Mouse (Mus musculus): ENCODE data around the gene Alpl.

Gene Alpl

GRCm38 (mm10) chr4:137795611-137796557, at the start of gene Alpl:
Gene Alpl (minus strand): TSS chr4:137796384.
- peak; percentile 43 to 45 for DNase-seq (ENCODE audit: low spot score in 2 of 2)

DNA sequence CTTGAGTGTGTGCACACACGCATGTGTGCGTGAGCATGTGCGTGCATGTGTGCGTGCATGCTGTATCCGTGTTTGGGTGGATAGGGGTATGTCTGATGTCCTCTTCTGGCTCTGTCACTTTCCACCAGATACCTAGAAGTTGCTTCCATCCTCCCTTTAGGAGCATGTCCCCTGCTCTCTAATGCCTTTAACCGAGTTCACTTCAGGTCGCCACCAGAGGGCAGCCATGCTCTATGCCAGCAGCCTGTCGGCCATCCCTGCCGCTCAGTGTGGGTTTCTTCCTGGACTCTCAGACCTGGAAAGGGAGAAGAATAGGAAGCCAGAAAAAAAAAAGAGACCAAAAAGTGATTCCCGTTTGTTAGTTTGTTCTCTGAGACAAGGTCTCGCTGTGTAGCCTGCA, 48.5 kb upstream of the Alpl start:
- peak in 1 of 2 experiments; percentile 69 for DNase-seq (ENCODE audit: low spot score in 2 of 2)

DNA sequence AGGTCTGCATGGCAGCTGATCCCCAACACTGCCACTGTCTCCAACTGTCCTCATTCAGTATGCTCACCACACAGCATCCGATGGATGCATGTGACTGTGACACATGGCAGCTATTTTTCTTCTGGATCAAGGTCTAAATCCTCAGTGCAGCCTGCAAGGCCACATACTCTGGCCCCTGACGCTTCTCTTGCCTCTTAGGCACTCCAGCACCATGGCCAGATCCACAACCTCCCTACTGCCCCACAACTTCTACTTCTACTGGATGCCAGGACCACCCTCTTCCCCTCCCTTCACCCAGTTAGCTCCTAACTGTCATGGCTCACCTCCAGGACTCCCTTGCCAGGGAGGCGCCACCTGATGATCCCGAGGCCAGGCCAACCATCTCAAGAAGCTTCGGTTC, 43.3 kb upstream of the Alpl start:
- no peak for DNase-seq (ENCODE audit: low spot score in 2 of 2)

DNA sequence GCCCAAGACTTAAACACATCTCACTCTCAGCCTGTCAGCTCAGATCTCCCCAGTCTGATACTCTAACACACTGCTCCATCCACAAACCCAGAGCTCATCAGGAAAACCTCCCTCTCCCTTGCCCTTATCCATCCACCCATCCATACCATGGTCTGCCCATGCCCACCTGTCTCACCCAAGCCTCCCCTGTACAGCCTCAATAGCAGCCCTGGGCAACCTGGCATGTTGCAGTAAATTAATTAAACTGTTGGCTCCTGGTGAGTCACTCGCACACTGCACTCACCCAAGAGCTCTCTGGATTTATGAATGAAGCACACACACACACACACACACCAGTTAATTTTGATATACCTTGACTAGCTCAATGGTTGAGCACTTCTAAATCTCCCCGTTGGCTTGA, 42.6 kb upstream of the Alpl start:
- no peak for DNase-seq (ENCODE audit: low spot score in 2 of 2)

- DNase-seq (ENCODE audit: low spot score in 2 of 2) = no peak
Measured at GRCm38 (mm10) chr4:137837792-137838191, 41.6 kb upstream of the Alpl start.

DNA sequence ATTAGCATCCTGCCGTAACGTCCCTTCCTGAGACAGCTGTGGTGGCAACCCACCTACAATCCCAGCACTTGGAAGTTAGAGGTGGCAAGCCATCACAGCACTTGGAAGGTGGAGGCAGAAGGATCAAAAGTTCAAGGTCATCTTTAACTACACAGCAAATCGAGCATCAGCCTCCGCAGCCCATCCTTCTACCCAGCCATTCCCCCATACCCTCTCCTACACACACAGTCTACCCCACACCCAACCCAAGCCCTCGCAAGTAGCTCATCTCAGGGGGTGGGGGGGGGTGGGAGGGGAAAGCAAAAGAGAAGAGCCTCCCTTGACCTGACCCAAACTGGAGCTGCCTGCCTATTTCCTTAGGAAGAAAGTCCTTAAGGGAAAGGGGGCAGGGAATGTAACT, 40.6 kb upstream of the Alpl start:
- no peak for DNase-seq (ENCODE audit: low spot score in 2 of 2)

DNA sequence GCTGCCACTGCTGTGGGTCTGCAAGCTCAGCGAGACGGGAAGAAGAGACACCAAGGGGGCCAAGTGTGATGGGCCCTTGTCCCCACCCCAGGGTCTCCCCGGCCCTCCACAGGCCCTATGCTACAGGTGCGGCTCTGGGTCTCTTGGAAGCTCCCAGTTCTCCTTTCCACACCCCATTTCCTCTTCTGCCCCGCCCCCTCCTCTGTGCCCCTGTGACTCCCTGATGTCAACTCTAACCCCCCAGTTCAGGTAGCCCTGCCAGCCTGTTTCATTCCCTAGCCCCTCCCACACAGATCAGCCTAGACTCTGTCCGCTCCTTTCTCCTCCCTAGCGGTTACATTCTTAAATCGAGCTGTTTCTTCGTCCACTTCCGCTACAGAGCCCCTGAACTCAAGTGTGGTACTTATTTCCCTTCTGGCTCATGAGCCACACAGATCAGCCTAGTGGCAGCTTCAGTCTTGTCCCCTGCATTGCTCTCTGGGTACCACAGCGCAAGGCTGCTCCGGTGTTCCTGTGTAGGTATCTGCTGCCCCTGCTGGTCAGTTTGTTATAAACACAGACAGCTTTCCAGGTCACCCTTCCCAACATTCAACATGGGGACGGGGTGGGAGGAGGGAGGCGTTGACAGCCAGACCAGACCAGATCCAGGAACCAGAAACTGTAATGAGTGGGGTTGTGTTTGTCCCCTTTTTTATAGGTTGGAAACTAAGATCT, 39.6 kb upstream of the Alpl start:
- DNase-seq (ENCODE audit: low spot score in 2 of 2) = peak; percentile 71 to 86

- no peak for DNase-seq (ENCODE audit: low spot score in 2 of 2)
Measured at GRCm38 (mm10) chr4:137831598-137831997, 35.4 kb upstream of the Alpl start.

DNA sequence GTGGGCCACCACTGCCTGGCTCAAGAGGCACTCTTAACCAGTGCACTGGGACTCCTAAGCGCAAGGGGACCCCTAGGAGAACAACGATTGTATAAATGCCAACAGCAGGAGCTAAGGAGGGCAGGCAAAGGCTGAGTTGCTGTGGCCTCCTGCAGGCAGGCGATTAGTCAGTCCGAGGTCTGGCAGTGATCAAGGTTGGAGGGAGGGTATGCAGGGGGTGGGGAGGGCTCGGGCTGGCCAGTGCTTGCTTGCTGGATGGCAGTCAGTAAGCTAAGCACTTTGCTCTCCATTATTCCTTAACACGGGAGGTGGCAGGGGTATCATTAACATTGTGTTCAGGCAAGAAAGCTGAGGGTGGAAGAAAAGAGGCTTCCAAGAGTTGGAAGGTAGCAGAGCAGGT, 34.2 kb upstream of the Alpl start:
- DNase-seq (ENCODE audit: low spot score in 2 of 2) = no peak

- no peak for DNase-seq (ENCODE audit: low spot score in 2 of 2)
Measured at GRCm38 (mm10) chr4:137824881-137825280, 28.7 kb upstream of the Alpl start.

DNA sequence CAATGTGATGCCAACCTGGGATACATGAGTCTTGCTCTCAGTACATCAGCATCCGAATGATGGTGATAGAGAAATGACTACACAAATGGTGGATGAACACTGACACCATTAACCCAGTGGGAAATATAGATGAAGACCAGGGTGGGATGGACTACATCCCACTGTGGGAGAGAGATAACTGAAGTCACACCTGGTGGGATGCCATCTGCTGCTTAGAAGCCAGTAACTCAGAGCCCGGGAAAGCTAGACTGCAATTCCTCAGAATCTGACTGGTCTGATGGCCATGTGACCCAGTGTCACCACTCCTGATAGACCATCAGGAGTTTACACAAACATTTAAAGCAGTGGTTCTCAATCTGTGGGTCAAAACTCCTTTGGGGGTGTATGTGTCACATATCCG, 27.4 kb upstream of the Alpl start:
- no peak for DNase-seq (ENCODE audit: low spot score in 2 of 2)

DNA sequence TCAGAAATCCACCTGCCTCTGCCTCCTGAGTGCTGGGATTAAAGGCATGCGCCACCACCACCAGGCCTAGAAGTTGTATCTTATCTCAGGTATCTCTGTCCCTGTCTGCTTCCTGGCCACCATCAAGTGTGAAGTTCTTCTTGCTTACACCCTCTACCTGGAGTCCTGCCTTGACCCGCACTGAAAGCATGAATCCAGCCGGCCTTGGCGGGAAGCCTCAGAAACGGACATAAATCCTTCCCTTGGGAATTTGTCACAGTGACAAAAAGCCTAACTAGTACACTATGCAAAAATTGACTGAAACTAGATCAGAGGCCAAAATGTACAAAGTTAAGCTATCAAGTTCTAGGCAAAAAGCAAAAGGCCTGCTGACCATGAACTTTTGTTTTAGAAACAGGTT, 26.4 kb upstream of the Alpl start:
- no peak for DNase-seq (ENCODE audit: low spot score in 2 of 2)

GRCm38 (mm10) chr4:137820721-137821120, 24.5 kb upstream of the Alpl start:
- no peak for DNase-seq (ENCODE audit: low spot score in 2 of 2)

GRCm38 (mm10) chr4:137819487-137819886, 23.3 kb upstream of the Alpl start:
- no peak for DNase-seq (ENCODE audit: low spot score in 2 of 2)

DNA sequence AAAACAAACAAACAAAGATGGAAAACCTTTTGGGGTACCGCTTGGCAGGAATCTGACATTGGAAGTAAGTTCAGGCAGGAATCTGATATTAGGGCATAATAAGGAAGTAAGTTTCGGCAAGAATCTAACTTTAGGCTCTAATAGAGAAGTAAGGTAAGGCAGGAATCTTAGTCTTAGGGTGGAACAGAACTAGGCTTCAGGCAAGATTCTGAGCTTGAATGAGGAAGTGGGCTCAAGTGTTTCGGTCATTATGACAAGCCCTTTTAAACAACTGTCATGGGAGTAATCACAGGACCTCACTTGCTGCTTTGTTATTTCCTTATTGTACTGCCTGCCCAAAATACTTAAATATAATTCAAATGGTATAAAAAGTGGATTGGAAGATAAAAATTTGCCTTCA, 22.2 kb upstream of the Alpl start:
- DNase-seq (ENCODE audit: low spot score in 2 of 2) = no peak

DNA sequence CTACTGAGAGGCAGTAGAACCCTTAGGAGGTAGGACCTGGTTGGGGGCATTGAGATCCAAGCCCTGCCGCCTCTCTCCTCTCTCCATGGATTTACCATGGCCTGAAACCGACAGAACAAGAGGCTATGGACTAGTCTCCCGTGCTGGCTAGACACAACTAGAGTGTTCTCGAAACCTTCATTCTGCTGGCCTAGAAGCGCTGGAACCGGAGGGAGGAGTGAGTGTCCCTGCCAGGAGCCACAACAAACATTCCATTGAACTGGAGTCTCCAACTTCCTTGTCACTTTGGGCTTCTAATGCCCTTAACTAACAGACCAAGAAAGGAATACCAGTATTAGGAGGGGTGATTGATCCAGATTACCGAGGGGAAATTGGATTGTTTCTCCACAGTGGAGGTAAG, 20.0 kb upstream of the Alpl start:
- no peak for DNase-seq (ENCODE audit: low spot score in 2 of 2)

- no peak for DNase-seq (ENCODE audit: low spot score in 2 of 2)
Measured at GRCm38 (mm10) chr4:137815473-137815872, 19.3 kb upstream of the Alpl start.

DNA sequence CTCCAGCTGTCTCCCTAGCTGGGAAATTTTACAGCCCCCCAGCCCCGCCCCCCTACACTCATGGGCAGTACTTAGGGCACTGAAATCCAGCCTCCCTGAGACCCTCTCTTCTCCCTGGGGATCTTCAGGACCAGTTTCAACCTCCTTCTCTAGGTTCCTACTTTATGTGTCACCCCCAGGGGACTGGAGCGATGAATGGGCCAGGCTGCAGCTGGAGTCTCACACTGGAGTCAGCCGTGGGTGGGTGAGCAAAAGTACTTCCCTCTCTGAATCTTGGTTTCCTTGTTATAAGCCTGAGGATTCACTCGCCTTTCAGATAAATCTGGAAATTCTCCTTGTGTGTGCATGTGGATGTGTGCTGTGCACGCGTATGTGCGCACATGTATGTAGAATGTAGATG, 18.0 kb upstream of the Alpl start:
- DNase-seq (ENCODE audit: low spot score in 2 of 2) = no peak

DNA sequence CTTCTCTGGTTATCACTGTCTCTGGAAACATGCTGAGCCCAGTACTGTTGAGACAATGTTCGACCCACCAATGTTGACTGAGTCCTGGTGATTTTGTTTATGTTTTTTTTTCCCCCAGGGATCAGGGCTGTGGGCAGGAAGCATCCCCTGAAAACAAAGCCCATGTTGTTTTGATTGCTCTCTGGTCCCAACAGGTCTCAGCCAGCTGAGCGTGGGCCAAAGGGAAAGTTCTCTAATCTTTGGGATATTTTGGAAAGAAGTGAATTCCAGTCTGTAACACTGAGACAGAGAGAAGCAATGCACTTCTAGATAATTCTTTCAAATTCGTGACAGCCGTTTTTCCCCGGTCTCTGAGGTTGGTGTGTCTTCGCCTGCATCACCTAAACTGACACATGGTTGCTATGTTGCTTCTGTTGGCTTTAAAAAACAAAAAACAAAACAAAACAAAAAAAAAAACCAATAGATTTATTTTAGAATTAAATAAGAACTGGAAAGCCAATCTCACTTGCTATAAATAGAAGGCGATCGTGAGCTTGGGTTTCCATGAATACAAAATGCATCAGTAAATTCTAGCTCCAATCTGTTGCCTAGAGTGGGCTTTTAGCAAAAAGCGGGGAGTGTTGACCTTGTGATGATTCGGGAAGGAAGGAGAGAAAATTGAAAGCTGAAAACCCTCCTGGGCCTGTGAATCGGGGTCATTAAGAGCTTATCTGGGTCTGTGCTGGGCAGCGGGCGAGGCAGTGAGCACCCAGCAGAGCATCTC, 16.9 kb upstream of the Alpl start:
- DNase-seq (ENCODE audit: low spot score in 2 of 2) = peak in 1 of 2 experiments; percentile 28

DNA sequence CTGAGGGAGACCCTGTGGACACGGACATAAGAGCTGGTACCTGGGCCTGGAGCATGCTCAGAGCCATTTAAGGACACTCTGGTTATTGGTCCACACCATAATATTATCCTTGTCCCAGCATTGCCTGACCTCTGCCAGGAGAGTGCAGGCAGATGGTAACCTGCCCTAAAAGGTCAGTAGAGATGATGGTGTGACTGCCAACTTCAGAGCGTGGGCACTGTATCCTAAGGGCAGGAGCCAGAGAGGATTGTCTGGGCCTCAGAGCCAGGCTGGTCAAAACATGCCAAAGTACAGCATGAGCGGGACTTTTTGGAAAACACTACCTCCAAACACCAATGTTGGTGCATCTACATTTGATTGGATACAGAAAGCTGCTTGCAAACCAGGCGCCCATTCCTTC, 13.8 kb upstream of the Alpl start:
- no peak for DNase-seq (ENCODE audit: low spot score in 2 of 2)

DNA sequence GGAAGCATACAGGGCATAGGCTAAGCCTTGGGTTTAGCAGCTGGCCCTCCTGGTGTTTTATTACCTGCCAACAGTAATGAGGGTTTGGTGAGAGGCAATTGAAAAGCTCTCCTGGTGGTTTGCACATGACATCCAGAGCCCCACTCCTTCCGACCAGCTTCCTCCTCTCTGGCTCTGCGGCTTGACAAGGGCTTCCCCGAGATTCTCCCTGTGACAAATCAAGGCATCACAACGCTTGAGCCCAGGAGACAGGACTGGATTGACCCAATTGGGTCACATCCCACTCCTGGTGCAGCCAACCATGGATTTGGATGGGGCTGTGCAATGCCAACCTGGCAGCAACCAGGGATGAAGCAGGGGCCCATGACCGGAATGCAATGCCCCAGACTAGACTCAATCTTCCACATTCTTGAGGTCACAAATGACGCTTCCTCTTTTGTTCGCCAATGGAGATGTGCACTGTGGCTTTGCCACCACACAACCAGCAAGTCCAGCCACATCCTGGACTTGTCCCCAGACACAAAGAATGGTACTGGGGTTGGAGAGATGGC, 11.2 kb upstream of the Alpl start:
- no peak for DNase-seq (ENCODE audit: low spot score in 2 of 2)

DNA sequence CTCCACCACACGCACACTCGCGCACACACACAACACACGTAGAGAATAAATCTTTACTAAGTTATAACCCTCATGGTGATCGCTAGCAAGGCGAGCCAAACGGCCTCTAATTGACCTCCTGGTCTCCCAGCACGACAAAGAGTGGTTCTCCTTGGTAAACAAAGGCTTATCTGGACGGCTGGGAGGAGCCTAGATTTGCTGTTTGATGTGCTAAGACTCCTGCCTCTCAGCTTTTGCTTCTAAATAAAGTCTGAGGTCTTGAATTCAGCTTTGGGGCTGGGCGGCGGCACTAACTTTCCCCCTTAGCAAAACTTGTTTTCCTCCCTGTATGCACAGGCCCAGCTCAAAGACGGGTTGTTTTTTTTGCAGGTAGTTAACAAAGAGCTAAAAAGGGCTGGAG, 5.0 kb upstream of the Alpl start:
- DNase-seq (ENCODE audit: low spot score in 2 of 2) = no peak

All from frontal cortex, postnatal 36 days (tissue).